Mouse (Mus musculus): ENCODE results near the gene Ermn. TPM values are rescaled to one million over a fixed set of nuclear protein-coding genes. Genes with fewer than 3 reads are reported as not detected.

Gene Ermn
- polyA plus RNA-seq (2015; fragmentation: Nextera tagmentation; extraction: Ambion mirVana), result not detected in 2 replicates

DNA sequence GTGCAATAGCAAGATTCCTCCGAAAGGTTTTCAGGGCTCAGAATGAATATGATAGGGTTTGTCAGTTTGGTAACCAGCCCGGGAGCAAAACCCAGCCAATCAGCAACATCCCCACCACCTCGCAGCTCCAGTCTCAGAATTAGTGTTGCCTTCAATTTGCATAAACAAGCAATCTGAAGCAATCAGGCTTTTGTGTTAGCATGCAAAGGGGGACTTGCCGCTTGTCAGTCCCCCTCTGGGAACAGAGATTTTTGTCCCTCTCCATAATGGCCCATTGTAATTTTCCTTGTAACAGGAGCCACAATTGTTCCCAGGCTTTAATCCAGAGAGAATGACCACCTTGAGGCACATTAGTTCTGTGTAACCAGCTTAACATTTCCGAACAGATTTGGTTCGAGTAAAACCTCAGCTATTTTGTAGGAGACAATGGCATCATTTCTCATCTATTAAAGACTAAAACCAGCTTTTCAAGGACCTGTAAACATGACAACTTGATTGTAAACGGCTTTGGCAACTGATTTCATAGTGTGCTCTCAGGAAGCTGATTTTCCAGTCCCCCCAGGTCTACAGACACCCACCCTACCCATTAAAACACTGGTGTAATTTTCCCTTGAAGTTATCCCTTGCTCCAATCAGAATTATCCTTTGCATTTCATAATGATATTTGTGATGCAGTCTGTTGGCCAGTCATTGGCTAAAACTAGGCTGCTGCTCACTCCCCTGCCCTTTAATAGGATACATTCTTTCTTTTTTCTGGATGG, at the start of gene Ermn:
Gene Ermn (minus strand): TSS at position 44 of the 761 bp plus-strand sequence.

DNA sequence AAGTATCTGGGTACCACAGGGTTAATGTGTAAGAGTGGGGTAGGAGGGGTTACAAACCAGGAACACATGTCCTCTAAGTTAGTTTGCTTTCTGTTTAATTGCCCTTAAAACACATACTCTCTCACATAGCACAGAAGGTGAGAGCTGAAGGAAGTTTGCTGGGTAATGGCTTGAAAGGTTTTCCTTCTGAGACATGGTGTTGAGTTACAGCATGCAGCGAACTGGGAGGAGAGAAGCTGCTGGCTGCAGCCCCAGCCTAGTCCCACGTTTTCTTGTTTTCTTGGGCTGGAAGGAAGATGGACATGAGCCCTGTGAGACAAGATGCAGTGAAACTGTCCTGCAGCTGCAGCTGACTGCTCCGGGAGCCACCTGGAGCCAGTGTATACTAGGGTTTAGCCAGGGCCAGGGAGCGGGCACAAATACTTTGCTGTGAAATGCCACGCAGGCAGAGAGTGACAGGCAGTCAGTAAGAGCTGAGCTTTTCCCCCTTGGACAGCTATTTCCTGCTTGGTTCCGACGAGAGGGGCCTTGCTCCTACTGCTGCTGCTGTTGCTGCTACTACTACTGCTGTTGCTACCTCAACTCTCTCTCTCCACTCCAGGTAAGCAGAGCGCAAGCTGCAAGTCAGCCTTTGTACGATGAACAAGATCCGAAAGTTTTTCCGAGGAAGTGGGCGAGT, 54.8 kb downstream of the Ermn start, which contains the start of gene Galnt5:
Gene Galnt5 (plus strand): TSS at position 133 of the 679 bp plus-strand sequence.

Other genes starting within 250 kb of the Ermn start
- gene Galnt5, start 55.0 kb downstream of the Ermn start, polyA plus RNA-seq (2015; fragmentation: Nextera tagmentation; extraction: Ambion mirVana), result 0.16 and 0.28 TPM in 2 replicates
- gene Cytip, start 142.7 kb upstream of the Ermn start, polyA plus RNA-seq (2015; fragmentation: Nextera tagmentation; extraction: Ambion mirVana), result 0.65 and 1.2 TPM in 2 replicates